Mouse (Mus musculus): ENCODE measurements around the gene Erc2.

Gene Erc2

GRCm38 (mm10) chr14:28505586-28506375 is 883.6 kb downstream of the Erc2 start:
- in situ Hi-C loops (cut with MboI, MseI), result no loop called here

GRCm38 (mm10) chr14:28506376-28506831 is 884.2 kb downstream of the Erc2 start:
- in situ Hi-C loops (cut with MboI, MseI), result no loop called here

- in situ Hi-C loops (cut with MboI, MseI), result no loop called here
Observed at GRCm38 (mm10) chr14:28507011-28507410, 884.8 kb downstream of the Erc2 start.

GRCm38 (mm10) chr14:28507471-28507870 is 885.2 kb downstream of the Erc2 start:
- in situ Hi-C loops (cut with MboI, MseI), result no loop called here

- in situ Hi-C loops (cut with MboI, MseI), result no loop called here
Observed at GRCm38 (mm10) chr14:28508288-28509258, 886.3 kb downstream of the Erc2 start.

- in situ Hi-C loops (cut with MboI, MseI), result no loop called here
Observed at GRCm38 (mm10) chr14:28509441-28510340, 887.5 kb downstream of the Erc2 start.

- in situ Hi-C loops (cut with MboI, MseI), result no loop called here
Observed at GRCm38 (mm10) chr14:28510341-28511028, 888.3 kb downstream of the Erc2 start.

GRCm38 (mm10) chr14:28511029-28511651 is 888.9 kb downstream of the Erc2 start:
- in situ Hi-C loops (cut with MboI, MseI), result no loop called here

GRCm38 (mm10) chr14:28512805-28513590 is 890.8 kb downstream of the Erc2 start:
- in situ Hi-C loops (cut with MboI, MseI), result no loop called here

GRCm38 (mm10) chr14:28514171-28514570 is 891.9 kb downstream of the Erc2 start:
- in situ Hi-C loops (cut with MboI, MseI), result no loop called here

- in situ Hi-C loops (cut with MboI, MseI), result no loop called here
Observed at GRCm38 (mm10) chr14:28515331-28515730, 893.1 kb downstream of the Erc2 start.

GRCm38 (mm10) chr14:28517631-28518560 is 895.7 kb downstream of the Erc2 start:
- in situ Hi-C loops (cut with MboI, MseI), result no loop called here

GRCm38 (mm10) chr14:28521106-28521505 is 898.9 kb downstream of the Erc2 start:
- in situ Hi-C loops (cut with MboI, MseI), result no loop called here

GRCm38 (mm10) chr14:28522611-28523010 is 900.4 kb downstream of the Erc2 start:
- in situ Hi-C loops (cut with MboI, MseI), result no loop called here

- in situ Hi-C loops (cut with MboI, MseI), result no loop called here
Observed at GRCm38 (mm10) chr14:28525566-28525965, 903.3 kb downstream of the Erc2 start.
